In the genomic region with DNA sequence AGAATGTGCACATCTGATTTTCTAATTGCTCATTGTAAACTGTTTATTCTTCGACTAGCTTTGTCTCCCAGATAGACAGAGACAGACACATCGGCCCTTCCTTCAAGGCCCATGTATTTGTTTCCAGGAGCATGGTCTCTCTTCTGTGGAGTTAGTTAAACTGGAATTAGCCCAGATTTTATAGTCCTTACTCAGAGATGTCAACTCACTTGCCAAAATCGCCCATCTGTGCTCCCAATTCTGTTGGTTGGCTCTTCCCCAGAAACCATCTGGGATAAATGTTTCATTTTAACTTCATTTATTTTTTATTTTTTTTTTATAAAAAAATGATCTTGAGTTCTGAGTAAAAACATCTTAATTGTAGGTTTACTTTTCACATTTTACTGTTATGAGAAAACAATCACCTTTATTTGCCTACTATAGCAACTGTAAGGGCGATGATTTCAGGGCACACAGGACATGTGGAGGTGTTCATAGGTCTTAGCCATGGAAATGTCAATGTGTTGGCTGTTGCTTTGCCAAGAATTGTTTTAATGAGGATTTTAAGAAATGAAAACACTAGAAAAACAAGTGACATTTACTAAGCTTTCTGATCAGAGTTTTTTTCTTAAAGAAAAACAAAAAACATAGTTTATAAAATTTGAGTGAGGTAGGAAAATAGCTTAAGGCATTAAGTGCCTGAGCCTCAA, we compare ENCODE assay signal across 15 mouse cellular contexts. TPM values are rescaled to one million over a fixed set of nuclear protein-coding genes. Genes with fewer than 3 reads are reported as not detected.
DNase-seq lines count a peak whose midpoint lies in the region; ATAC-seq lines count a peak whose summit lies in the region.
"Had no signal": no experiment of that assay in that cellular context is flagged by ENCODE, and none has a peak within 500 bp of the region (broad histone marks: within the 10 kb centered on the region; RNA-seq: fewer than 3 reads in every experiment).

No protein-coding gene starts in this region.

- H3K27me3 ChIP-seq in forebrain, embryonic 13.5 days = no peaks in the 10 kb centered on the region
- no peaks in the 10 kb centered on the region for H3K27me3 ChIP-seq in forebrain, embryonic 11.5 days (ENCODE audit: control insufficient read depth, insufficient read depth, low read length)
- H3K27me3 ChIP-seq: embryonic facial prominence, embryonic 13.5 days had no signal

- H3K9me3 ChIP-seq in forebrain, embryonic 13.5 days (replicated peaks) = no peaks in the 10 kb centered on the region
- no peaks in the 10 kb centered on the region for H3K9me3 ChIP-seq in forebrain, embryonic 11.5 days (ENCODE audit: control insufficient read depth, low read length)
- H3K9me3 ChIP-seq: embryonic facial prominence, embryonic 13.5 days had no signal

- whole genome bisulfite sequencing in forebrain, embryonic 13.5 days = 86% methylated on average over 4 of the region's 4 CpGs
- WGBS in forebrain, embryonic 11.5 days = 89% methylated on average over 4 of the region's 4 CpGs

- H3K9ac ChIP-seq in forebrain, embryonic 13.5 days = no peak overlapping the region
- H3K9ac ChIP-seq in forebrain, embryonic 11.5 days (ENCODE audit: low read length) = no peak overlapping the region
- H3K9ac ChIP-seq: embryonic facial prominence, embryonic 13.5 days had no signal

- no peaks in the 10 kb centered on the region for H3K36me3 ChIP-seq in forebrain, embryonic 13.5 days (ENCODE audit: poor library complexity, severe bottlenecking)
- H3K36me3 ChIP-seq in forebrain, embryonic 11.5 days (ENCODE audit: control insufficient read depth, insufficient read depth, low read length) = no peaks in the 10 kb centered on the region
- H3K36me3 ChIP-seq: embryonic facial prominence, embryonic 13.5 days had no signal

- H3K4me2 ChIP-seq in forebrain, embryonic 13.5 days = no peak overlapping the region
- no peak overlapping the region for H3K4me2 ChIP-seq in forebrain, embryonic 11.5 days (ENCODE audit: low read depth, low read length, severe bottlenecking)
- H3K4me2 ChIP-seq: embryonic facial prominence, embryonic 13.5 days had no signal

- H3K4me3 ChIP-seq in forebrain, embryonic 13.5 days = no peak overlapping the region
- H3K4me3 ChIP-seq in forebrain, embryonic 11.5 days (ENCODE audit: low read depth, low read length) = no peak overlapping the region
- H3K4me3 ChIP-seq: embryonic facial prominence, embryonic 13.5 days had no signal

- DNase-seq in forebrain, embryonic 11.5 days (ENCODE audit: low spot score) = no peak
- peak; percentile 81 for DNase-seq in NIH3T3 (ENCODE audit: low read depth)
- peak; percentile 60 to 63 for DNase-seq in cerebellum, postnatal 36 days
- peak; percentile 51 to 54 for DNase-seq in left cerebral cortex, postnatal 14 days (ENCODE audit: low spot score in 2 of 2)
- DNase-seq in spleen, postnatal 4 days (ENCODE audit: low spot score in 2 of 2) = no peak
- no peak for DNase-seq in urinary bladder, adult 2 months (ENCODE audit: low spot score)
- no peak for DNase-seq in testis, postnatal 10 days (ENCODE audit: low spot score)
- DNase-seq: heart, postnatal 4 days; liver had no signal

- ATAC-seq in forebrain, embryonic 13.5 days = peak; percentile 74; the same call in 1 of the 2 replicates
- no peak for ATAC-seq in forebrain, embryonic 11.5 days (replicated peaks; ENCODE audit: low FRiP score)

- H3K27ac ChIP-seq in forebrain, embryonic 13.5 days = no peak overlapping the region
- H3K27ac ChIP-seq in forebrain, embryonic 11.5 days (ENCODE audit: low read depth, low read length) = no peak overlapping the region
- H3K27ac ChIP-seq: embryonic facial prominence, embryonic 13.5 days; kidney, postnatal 0 days had no signal

- intact Hi-C loops in left cerebral cortex, postnatal 14 days (cut with DNase I) = no loop called here

- no peaks in the 10 kb centered on the region for H3K4me1 ChIP-seq in forebrain, embryonic 13.5 days
- H3K4me1 ChIP-seq in forebrain, embryonic 11.5 days (replicated peaks; ENCODE audit: control insufficient read depth, insufficient read depth, low read length) = no peaks in the 10 kb centered on the region

RNA-seq across cellular contexts. Expression of a gene that starts 17.8 kb away (rescaled TPM):
- polyA plus RNA-seq in forebrain, embryonic 13.5 days (2015; fragmentation: Nextera tagmentation; extraction: Ambion mirVana) = 26.5 and 32.9 TPM in 2 replicates
- 95.2 and 97.7 TPM in 2 replicates for polyA plus RNA-seq in forebrain, embryonic 11.5 days (2014; fragmentation: Nextera tagmentation; extraction: Ambion mirVana)
- 1 to 10 TPM; 3.9 TPM for total RNA-seq in left cerebral cortex, postnatal 14 days (2021)
- polyA plus RNA-seq in urinary bladder, adult 2 months (2012; rRNA removed) = 387 and 481 TPM in 2 replicates

RNA-seq across cellular contexts. Expression of a gene that starts 24.0 kb away (rescaled TPM):
- 0.12 TPM in 1 of 2 replicates, not detected in the other for polyA plus RNA-seq in forebrain, embryonic 13.5 days (2015; fragmentation: Nextera tagmentation; extraction: Ambion mirVana)
- polyA plus RNA-seq in forebrain, embryonic 11.5 days (2014; fragmentation: Nextera tagmentation; extraction: Ambion mirVana) = 0.37 and 0.49 TPM in 2 replicates
- not detected for total RNA-seq in left cerebral cortex, postnatal 14 days (2021)
- 0.22 and 0.48 TPM in 2 replicates for polyA plus RNA-seq in urinary bladder, adult 2 months (2012; rRNA removed)
- total RNA-seq: heart, postnatal 4 days; megakaryocyte, adult 5-6 weeks had no signal
- polyA plus RNA-seq: gonadal fat pad, adult 2 months; kidney, postnatal 0 days; spleen, adult 2 months had no signal

Comparison
In these comparisons a context has a peak if more than half of its experiments do, and no peak if none do; other contexts are left out.
1. DNase-seq: peak in NIH3T3 (single experiment), cerebellum, postnatal 36 days (2 of 2) and left cerebral cortex, postnatal 14 days (2 of 2); none in forebrain, embryonic 11.5 days (single experiment), spleen, postnatal 4 days (0 of 2), urinary bladder, adult 2 months (single experiment) and testis, postnatal 10 days (single experiment).